Mouse (Mus musculus): ENCODE data around the gene Wwtr1.
A peak's percentile ranks its signal among the peaks of the same experiment; 100 is the strongest.

Gene Wwtr1

GRCm38 (mm10) chr3:57458652-57459051, 117.1 kb downstream of the Wwtr1 start:
- DNase-seq (ENCODE audit: low read depth, low spot score): no peak

- DNase-seq (ENCODE audit: low read depth, low spot score): peak; percentile 91
Measured at GRCm38 (mm10) chr3:57448445-57448844, 127.3 kb downstream of the Wwtr1 start.

- peak; percentile 24 for DNase-seq (ENCODE audit: low read depth, low spot score)
Measured at GRCm38 (mm10) chr3:57447889-57448288, 127.8 kb downstream of the Wwtr1 start.

GRCm38 (mm10) chr3:57445706-57446105, 130.0 kb downstream of the Wwtr1 start:
- no peak for DNase-seq (ENCODE audit: low read depth, low spot score)

- no peak for DNase-seq (ENCODE audit: low read depth, low spot score)
Measured at GRCm38 (mm10) chr3:57440956-57441355, 134.8 kb downstream of the Wwtr1 start.

- no peak for DNase-seq (ENCODE audit: low read depth, low spot score)
Measured at GRCm38 (mm10) chr3:57435364-57435763, 140.3 kb downstream of the Wwtr1 start.

- DNase-seq (ENCODE audit: low read depth, low spot score): no peak
Measured at GRCm38 (mm10) chr3:57431706-57432105, 144.0 kb downstream of the Wwtr1 start.

GRCm38 (mm10) chr3:57429486-57429885, 146.2 kb downstream of the Wwtr1 start:
- DNase-seq (ENCODE audit: low read depth, low spot score): peak; percentile 35

GRCm38 (mm10) chr3:57428682-57429464, 146.8 kb downstream of the Wwtr1 start:
- no peak for DNase-seq (ENCODE audit: low read depth, low spot score)

- DNase-seq (ENCODE audit: low read depth, low spot score): no peak
Measured at GRCm38 (mm10) chr3:57426351-57426750, 149.4 kb downstream of the Wwtr1 start.

GRCm38 (mm10) chr3:57425089-57425730, 150.5 kb downstream of the Wwtr1 start, which contains the start of gene Tm4sf4:
TSS of gene Tm4sf4 (plus strand) at chr3:57425314.
- DNase-seq (ENCODE audit: low read depth, low spot score): no peak

GRCm38 (mm10) chr3:57420660-57421059, 155.1 kb downstream of the Wwtr1 start:
- DNase-seq (ENCODE audit: low read depth, low spot score): no peak

- DNase-seq (ENCODE audit: low read depth, low spot score): no peak
Measured at GRCm38 (mm10) chr3:57420233-57420632, 155.5 kb downstream of the Wwtr1 start.

GRCm38 (mm10) chr3:57411535-57411934, 164.2 kb downstream of the Wwtr1 start:
- DNase-seq (ENCODE audit: low read depth, low spot score): no peak

Data from brain, adult 2 months (tissue).